Mouse (Mus musculus): ENCODE measurements around the gene Rab37.

- TF ChIP-seq CTCF (conservative IDR thresholded peaks at IDR 0.05; ENCODE audit: low read length) = no peak
- no peak for TF ChIP-seq NANOG (IDR thresholded peaks at IDR 0.05; ENCODE audit: borderline replicate concordance, low read length)
Measured at GRCm38 (mm10) chr11:115071631-115072294, 19.5 kb upstream of the Rab37 start.

Measured in E14TG2a.4 (cell line).